ENCODE assay signal across 14 mouse cellular contexts in the genomic region with DNA sequence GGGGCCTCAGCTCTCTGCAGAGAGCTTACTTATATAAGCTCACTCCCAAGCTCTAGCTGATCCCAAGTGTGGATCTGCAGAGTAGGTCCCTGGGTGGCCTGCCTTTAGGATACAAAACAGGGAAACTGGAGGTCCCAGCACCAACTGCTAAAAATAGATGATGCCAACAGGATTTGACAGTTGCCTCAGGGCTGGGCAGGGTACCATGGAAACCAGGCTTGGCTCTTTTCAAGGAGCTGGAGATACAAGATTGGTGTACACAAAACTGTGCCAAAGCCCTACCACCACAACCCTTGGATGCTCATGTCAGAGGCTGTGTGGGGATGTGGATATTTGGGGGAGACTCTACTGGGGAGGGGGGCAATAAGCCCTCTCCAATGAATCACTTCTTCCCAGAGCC. TPM values are rescaled to one million over a fixed set of nuclear protein-coding genes. Genes with fewer than 3 reads are reported as not detected.
A peak's percentile ranks its signal among the peaks of the same experiment; 100 is the strongest.
DNase-seq lines count a peak whose midpoint lies in the region; ATAC-seq and TF ChIP-seq lines count a peak whose summit lies in the region.
"Had no signal": no experiment of that assay in that cellular context is flagged by ENCODE, and none has a peak within 500 bp of the region (broad histone marks: within the 10 kb centered on the region; RNA-seq: fewer than 3 reads in every experiment).

No protein-coding gene starts in this region.

- no peak overlapping the region for H3K27ac ChIP-seq in cerebellum, adult 2 months (ENCODE audit: insufficient read depth, low read length)
- no peak overlapping the region for H3K27ac ChIP-seq in midbrain, embryonic 12.5 days (replicated peaks)
- H3K27ac ChIP-seq in kidney, adult 2 months (ENCODE audit: insufficient read depth, low read depth, low read length), result no peak overlapping the region
- H3K27ac ChIP-seq: heart, embryonic 15.5 days; kidney, postnatal 0 days; liver, embryonic 13.5 days; stomach, embryonic 15.5 days had no signal

- H3K4me1 ChIP-seq in cerebellum, adult 2 months (ENCODE audit: control insufficient read depth, insufficient read depth, low read length), result peaks cover 59% of the 10 kb centered on the region
- peaks cover 20% of the 10 kb centered on the region for H3K4me1 ChIP-seq in midbrain, embryonic 12.5 days
- H3K4me1 ChIP-seq in kidney, adult 2 months (ENCODE audit: control insufficient read depth, insufficient read depth, low read length), result no peaks in the 10 kb centered on the region
- H3K4me1 ChIP-seq: heart, embryonic 15.5 days; liver, embryonic 13.5 days; stomach, embryonic 15.5 days had no signal

- no peaks in the 10 kb centered on the region for H3K36me3 ChIP-seq in midbrain, embryonic 12.5 days
- H3K36me3 ChIP-seq in kidney, adult 2 months (ENCODE audit: control insufficient read depth, insufficient read depth, low read length), result no peaks in the 10 kb centered on the region
- H3K36me3 ChIP-seq: heart, embryonic 15.5 days; liver, embryonic 13.5 days; stomach, embryonic 15.5 days had no signal

- no peaks in the 10 kb centered on the region for H3K27me3 ChIP-seq in cerebellum, adult 2 months (ENCODE audit: control insufficient read depth, insufficient read depth, low read length)
- H3K27me3 ChIP-seq in midbrain, embryonic 12.5 days, result 0 out of 2 replicates have a peak, but pooled peaks cover 8% of the 10 kb centered on the region
- no peaks in the 10 kb centered on the region for H3K27me3 ChIP-seq in kidney, adult 2 months (replicated peaks; ENCODE audit: control insufficient read depth, insufficient read depth, low read length)
- H3K27me3 ChIP-seq: heart, embryonic 15.5 days; liver, embryonic 13.5 days; stomach, embryonic 15.5 days had no signal

- no peak for DNase-seq in frontal cortex, postnatal 10 days (ENCODE audit: low spot score in 2 of 2)
- peak; percentile 61 for DNase-seq in Muller cell, postnatal 12 days (ENCODE audit: inconsistent ontology term)
- peak; percentile 50 to 59 for DNase-seq in cerebellum, adult 2 months
- DNase-seq in embryo, embryonic 10.5 days (ENCODE audit: low spot score), result no peak
- no peak for DNase-seq in kidney, adult 2 months
- DNase-seq: gastrocnemius, postnatal 25 days; liver, embryonic 13.5 days; lung, postnatal 14 days; thymus, postnatal 14 days had no signal

- no peak overlapping the region for H3K4me2 ChIP-seq in midbrain, embryonic 12.5 days (replicated peaks)
- H3K4me2 ChIP-seq: heart, embryonic 15.5 days; liver, embryonic 13.5 days; stomach, embryonic 15.5 days had no signal

- TF ChIP-seq POLR2A in cerebellum, adult 2 months (IDR thresholded peaks at IDR 0.05; ENCODE audit: borderline replicate concordance, insufficient read depth, low read length), result no peak
- TF ChIP-seq POLR2A in kidney, adult 2 months (IDR thresholded peaks at IDR 0.05; ENCODE audit: low read depth, low read length), result no peak

- no peak overlapping the region for H3K4me3 ChIP-seq in cerebellum, adult 2 months (replicated peaks; ENCODE audit: insufficient read depth, low read depth, low read length)
- no peak overlapping the region for H3K4me3 ChIP-seq in midbrain, embryonic 12.5 days
- no peak overlapping the region for H3K4me3 ChIP-seq in kidney, adult 2 months (ENCODE audit: insufficient read depth, low read depth, low read length)
- H3K4me3 ChIP-seq: heart, embryonic 15.5 days; liver, embryonic 13.5 days; stomach, embryonic 15.5 days had no signal

- no peak overlapping the region for H3K9ac ChIP-seq in midbrain, embryonic 12.5 days (replicated peaks)
- H3K9ac ChIP-seq: heart, embryonic 15.5 days; liver, embryonic 13.5 days; stomach, embryonic 15.5 days had no signal

- no peak for TF ChIP-seq CTCF in cerebellum, adult 2 months (IDR thresholded peaks at IDR 0.05; ENCODE audit: borderline replicate concordance, insufficient read depth, low read depth, low read length)
- TF ChIP-seq CTCF in kidney, adult 2 months (conservative IDR thresholded peaks at IDR 0.05; ENCODE audit: insufficient read depth, insufficient read length, low read depth, low read length), result no peak

- peak; percentile 14; the same call in 1 of the 2 replicates for ATAC-seq in frontal cortex, adult (ENCODE audit: low TSS enrichment)
- peak; percentile 34; the same call in 1 of the 2 replicates for ATAC-seq in midbrain, embryonic 12.5 days (ENCODE audit: low FRiP score, low read depth)

- H3K9me3 ChIP-seq in midbrain, embryonic 12.5 days, result no peaks in the 10 kb centered on the region
- H3K9me3 ChIP-seq: heart, embryonic 15.5 days; liver, embryonic 13.5 days; stomach, embryonic 15.5 days had no signal

RNA-seq across cellular contexts. Expression of a gene that starts 47.7 kb away (rescaled TPM):
- 37.4 and 40.4 TPM in 2 replicates for polyA plus RNA-seq in cerebellum, adult 2 months (2012; rRNA removed)
- polyA plus RNA-seq in midbrain, embryonic 12.5 days (2016; fragmentation: Nextera tagmentation; extraction: Ambion mirVana), result 1.4 and 2.0 TPM in 2 replicates
- 15.8 and 17.9 TPM in 2 replicates for polyA plus RNA-seq in kidney, adult 2 months (2012; rRNA removed)

Comparison
In these comparisons a context has a peak if more than half of its experiments do, and no peak if none do; other contexts are left out.
1. DNase-seq: peak in Muller cell, postnatal 12 days (single experiment) and cerebellum, adult 2 months (2 of 2); none in frontal cortex, postnatal 10 days (0 of 2), embryo, embryonic 10.5 days (single experiment) and kidney, adult 2 months (single experiment).